Mouse (Mus musculus): Measurements from ENCODE around the gene Nell1.

Gene Nell1

DNA sequence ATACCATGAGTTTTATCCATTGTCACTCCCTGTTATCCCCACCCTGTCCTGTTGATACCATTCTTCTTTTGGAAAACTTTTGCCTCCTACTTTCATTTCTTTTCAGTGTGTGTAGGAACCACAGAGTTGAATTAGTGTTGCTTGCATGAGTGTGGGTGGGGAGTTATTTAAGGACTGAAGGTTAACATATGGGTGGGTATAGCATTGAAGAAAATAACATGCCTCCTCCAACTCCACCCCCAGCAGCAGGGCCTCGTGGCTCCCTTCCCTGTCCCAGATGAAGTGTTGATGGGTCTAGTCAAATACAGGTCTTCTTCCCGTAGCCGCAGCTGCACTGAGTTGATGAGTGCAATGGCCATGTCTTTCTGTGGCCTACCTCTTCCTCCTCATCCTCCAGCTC, 278.5 kb downstream of the Nell1 start:
- in situ Hi-C loops (cut with MseI, MboI): no loop called here

- in situ Hi-C loops (cut with MseI, MboI): no loop called here
Measured at GRCm38 (mm10) chr7:50260016-50260415, 285.4 kb downstream of the Nell1 start.

- in situ Hi-C loops (cut with MseI, MboI): no loop called here
Measured at GRCm38 (mm10) chr7:50295508-50295907, 320.8 kb downstream of the Nell1 start.

DNA sequence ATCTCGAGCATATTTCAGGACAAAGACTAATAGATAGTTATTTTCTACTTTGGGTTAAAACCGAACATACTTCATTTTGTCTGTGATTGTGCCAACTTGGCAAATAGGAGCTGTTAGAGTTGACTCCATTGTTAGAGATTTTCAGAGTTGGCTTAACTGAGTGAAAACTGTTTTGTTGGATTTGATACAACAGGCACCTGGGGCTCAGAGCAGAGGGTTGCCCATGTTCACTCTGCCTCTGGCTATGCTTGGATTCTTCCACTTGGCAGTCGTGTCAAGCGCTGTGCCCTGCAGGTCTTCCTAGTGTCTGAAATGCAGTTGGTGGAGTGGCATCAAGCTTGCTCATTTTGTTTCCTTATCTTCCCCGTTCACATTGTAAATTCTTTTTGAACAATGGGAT, 363.6 kb downstream of the Nell1 start:
- in situ Hi-C loops (cut with MseI, MboI): no loop called here

GRCm38 (mm10) chr7:50338757-50339156, 364.1 kb downstream of the Nell1 start:
- in situ Hi-C loops (cut with MseI, MboI): no loop called here

DNA sequence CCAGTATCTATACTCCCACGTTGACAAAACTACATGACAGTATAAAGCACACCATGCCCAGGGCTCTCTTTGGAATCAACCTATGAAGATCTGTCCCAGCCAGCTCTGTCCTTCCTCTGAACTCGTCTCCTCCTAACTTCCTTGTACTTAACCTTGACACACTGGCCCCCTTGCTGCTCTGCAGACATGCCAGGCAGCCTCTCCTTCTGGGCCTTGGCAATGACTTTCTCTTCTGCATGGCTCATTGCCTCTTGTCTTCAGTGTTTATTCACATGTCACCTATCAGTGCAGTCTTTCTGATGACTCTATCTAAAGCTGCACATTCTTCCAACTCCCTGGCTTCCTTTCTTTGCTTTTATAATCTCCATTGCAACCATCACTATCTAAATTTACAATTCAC, 376.9 kb downstream of the Nell1 start:
- in situ Hi-C loops (cut with MseI, MboI): no loop called here

- in situ Hi-C loops (cut with MseI, MboI): no loop called here
Measured at GRCm38 (mm10) chr7:50357213-50357612, 382.5 kb downstream of the Nell1 start.

DNA sequence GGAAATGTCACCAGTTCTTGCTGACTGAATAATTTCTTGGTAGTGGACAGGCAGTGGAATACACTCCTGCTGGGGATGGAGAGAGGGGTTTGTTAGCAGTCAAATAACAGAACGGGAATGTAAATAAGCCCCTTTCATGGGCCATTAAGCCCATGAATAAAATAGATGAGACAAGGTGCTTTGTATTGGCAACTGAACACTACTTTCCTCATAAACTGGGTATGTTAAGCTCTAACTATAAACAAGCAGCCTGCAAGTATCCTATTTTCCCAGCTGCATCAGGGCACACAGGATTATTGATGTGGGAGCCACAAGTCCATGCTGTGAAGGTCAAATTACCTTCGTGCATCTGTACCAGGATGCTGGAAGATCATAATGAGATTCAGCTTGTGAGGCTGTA, 387.4 kb downstream of the Nell1 start:
- in situ Hi-C loops (cut with MseI, MboI): no loop called here

- in situ Hi-C loops (cut with MseI, MboI): no loop called here
Measured at GRCm38 (mm10) chr7:50374876-50375275, 400.2 kb downstream of the Nell1 start.

DNA sequence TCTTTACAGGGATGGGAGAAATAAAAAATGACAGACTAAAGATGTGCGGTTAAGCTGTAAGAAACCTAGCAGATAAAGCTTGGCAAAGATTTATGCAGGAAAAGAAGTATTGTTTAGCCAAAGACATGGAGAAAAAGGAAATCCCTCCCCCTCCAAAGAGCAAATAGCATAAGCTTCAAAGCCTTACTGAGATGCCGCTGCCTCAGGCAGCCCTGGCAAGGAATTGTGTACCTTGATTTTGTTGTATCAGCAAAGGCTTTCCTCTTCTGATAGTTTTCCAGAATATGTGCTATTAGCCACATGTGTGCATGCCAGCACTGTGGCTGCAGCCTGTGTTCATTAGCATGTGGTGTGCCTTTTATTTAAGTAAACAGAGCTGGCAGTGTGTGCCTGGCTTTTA, 435.8 kb downstream of the Nell1 start:
- in situ Hi-C loops (cut with MseI, MboI): no loop called here

- in situ Hi-C loops (cut with MseI, MboI): no loop called here
Measured at GRCm38 (mm10) chr7:50419976-50420375, 445.3 kb downstream of the Nell1 start.

DNA sequence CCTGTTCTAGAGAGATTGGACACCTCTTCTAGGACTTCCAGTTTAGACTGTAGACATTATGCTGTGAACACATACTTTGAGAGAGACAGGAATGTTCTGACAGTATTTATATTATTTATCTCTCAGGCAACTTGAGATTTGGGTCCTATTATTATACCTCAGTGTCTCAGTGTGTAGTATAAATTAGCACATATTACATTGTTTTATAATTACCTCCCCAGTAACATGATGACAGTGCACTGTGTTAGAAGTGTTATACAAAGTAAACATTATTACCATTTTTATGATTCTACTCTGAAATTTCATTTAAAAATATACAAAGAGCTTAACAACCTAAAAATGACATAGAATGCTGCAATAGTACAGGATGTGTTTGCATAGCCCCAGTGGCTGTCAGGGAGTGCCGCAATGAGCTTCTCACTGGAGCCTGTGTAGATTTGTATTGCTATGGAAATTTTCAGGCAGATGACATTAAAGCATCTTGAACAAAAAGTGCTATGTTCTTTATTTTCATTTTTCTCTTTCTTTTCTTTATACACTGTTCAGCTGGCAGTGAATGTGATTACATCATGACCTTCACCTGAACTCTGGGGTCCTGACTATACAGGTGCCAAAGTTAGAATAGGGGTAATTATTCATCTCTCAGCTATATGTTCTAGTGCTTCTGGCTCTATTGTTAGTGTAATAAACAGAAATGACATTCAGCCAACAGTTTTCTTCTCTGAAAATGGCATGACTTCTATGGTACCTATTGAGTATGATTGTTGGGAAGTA, 447.9 kb downstream of the Nell1 start:
- in situ Hi-C loops (cut with MseI, MboI): no loop called here

GRCm38 (mm10) chr7:50429725-50430124, 455.1 kb downstream of the Nell1 start:
- in situ Hi-C loops (cut with MseI, MboI): no loop called here

DNA sequence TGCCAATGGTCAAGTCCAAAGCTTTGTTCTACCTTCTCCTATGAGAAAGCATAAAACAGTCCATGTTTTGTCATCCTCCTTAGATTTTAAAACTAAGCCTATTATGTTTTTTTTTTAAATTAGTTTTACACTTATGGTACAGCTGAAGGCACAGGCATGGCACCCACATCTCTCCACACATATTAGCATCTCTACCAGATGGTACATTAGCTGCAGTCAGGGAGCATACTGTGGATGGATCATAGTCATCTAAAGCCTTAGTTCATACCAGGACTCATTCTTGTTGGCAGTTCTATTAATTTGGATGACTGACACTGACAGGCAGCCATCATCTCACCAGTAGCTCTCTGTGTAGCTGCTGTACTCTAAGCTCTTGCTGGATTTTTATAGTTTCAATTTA, 466.6 kb downstream of the Nell1 start:
- in situ Hi-C loops (cut with MseI, MboI): no loop called here

- in situ Hi-C loops (cut with MseI, MboI): no loop called here
Measured at GRCm38 (mm10) chr7:50447316-50447715, 472.7 kb downstream of the Nell1 start.

DNA sequence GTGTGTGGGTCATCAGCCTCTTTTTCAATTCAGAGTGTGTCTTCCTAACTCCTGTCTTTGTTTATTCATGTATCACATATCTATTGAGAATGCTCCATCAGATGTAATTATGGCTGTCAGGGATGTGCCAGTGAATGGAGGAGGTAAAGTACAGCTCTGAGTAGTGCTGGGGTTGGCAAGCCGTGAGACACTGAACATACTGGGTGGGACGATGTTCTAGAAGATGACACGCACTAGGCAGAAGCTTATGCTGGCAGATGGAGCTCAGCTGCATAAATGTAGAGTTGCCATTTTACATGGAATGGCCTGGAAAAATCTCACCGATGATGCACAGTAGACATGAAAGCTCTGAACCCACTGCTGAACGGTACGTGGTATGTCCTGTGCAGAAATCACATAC, 493.1 kb downstream of the Nell1 start:
- in situ Hi-C loops (cut with MseI, MboI): no loop called here

- in situ Hi-C loops (cut with MseI, MboI): no loop called here
Measured at GRCm38 (mm10) chr7:50470555-50470954, 495.9 kb downstream of the Nell1 start.

DNA sequence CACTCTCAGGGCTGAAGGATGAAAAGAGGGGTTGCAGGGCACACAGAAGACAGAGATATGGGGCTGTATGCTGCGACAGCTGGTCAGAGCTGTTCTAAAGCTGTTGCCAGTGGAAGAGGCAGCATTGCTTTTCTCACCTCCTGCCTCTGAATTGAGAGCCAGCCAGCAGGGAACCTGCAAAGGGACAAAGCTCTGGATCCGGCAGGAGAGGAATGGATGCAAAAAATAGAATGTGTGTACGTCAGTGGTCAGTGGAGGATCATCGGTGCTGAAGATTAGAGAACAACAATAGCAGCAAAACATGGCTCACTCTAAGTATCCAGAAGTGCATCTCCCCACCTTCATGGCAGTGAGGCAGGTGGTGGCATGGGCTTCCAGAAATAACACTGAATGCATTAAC, 507.3 kb downstream of the Nell1 start:
- in situ Hi-C loops (cut with MseI, MboI): no loop called here

DNA sequence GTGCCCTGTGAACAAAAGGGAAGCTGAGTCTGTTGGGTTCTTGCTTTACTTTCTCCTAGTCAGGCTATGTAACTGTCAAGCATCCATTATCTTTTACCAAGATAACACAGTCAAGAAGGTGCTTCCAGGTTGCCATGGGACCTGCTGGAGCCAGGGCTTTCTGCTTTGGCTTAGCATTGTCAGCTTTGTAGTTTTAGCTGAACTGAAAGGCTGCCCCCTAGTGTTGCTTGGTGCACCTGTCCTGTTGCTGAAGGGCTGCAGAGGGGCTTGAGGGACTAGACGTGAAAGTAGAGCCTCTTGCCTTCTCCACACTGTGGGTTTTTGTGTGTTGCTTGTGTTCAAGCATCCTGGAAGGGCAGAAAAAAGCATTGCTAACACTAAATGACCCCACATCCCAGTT, 510.6 kb downstream of the Nell1 start:
- in situ Hi-C loops (cut with MseI, MboI): no loop called here

- in situ Hi-C loops (cut with MseI, MboI): no loop called here
Measured at GRCm38 (mm10) chr7:50486884-50487420, 512.3 kb downstream of the Nell1 start.

DNA sequence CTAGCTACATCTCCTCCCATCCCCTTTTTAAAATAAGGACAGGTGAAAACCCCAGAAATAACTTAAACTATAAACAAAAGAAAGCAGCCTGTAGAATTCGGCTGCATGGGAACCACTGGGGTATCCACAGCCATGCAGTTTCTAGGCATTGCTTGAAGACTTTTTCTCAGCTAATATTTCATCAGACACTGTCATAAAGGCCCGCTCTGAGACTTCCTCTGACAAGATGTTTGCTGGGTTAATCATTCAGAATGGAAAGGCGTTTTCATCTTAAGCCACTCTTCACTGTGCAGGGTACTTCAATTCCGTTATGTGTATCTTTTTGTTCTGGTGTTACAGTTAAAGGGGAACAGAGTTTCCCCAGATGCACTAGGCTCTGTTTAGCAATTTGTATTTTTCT, 526.9 kb downstream of the Nell1 start:
- in situ Hi-C loops (cut with MseI, MboI): no loop called here

- in situ Hi-C loops (cut with MseI, MboI): no loop called here
Measured at GRCm38 (mm10) chr7:50507047-50507446, 532.4 kb downstream of the Nell1 start.

GRCm38 (mm10) chr7:50514830-50515229, 540.2 kb downstream of the Nell1 start:
- in situ Hi-C loops (cut with MseI, MboI): no loop called here

DNA sequence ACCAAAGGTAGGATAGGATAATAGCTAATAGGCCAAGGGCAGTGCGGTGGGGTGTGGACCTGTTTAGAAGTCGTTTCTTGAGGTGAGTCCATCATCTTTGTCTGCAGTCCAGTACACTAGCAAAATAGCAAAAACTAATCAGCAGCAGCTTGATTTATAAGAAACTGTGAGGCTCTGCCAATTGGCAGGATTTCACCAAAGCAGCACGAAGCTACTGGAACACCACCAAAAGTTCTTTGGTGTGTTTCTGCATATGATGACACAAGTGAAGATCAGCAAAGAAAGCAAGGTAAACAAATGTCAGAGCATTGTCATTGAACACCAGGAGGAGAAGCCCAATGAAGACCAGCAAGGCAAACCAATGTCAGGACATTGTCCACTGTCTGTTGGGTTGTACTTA, 542.0 kb downstream of the Nell1 start:
- in situ Hi-C loops (cut with MseI, MboI): no loop called here

Measured in mouse trophoblast stem cell (cell line).